Mouse (Mus musculus) liver, embryonic 13.5 days (tissue): ENCODE data around the gene Ankrd34a. TPM values are rescaled to one million over a fixed set of nuclear protein-coding genes. Genes with fewer than 3 reads are reported as not detected.

Source experiments
- ATAC-seq: fragments of 200-750 bp; cut with Nextera tagmentation; 2 replicates; pipeline ENCODE4 v1.8.0; 2017; ENCODE audit warnings: low read depth, mild to moderate bottlenecking, moderate number of reproducible peaks, moderate library complexity
- DNase-seq: peaks from one replicate; pipeline ENCODE4 v3.0.0; 2022
- H3K27ac ChIP-seq: fragments of 300-500 bp; sonication (generic); 2 replicates; pipeline ENCODE4 v1.5.1; 2015; ENCODE audit warnings: moderate library complexity, mild to moderate bottlenecking, inconsistent platforms
- H3K27me3 ChIP-seq: fragments of 300-500 bp; sonication (generic); 2 replicates; pipeline ENCODE4 v1.6.1; 2015; ENCODE audit warnings: mild to moderate bottlenecking, inconsistent platforms
- H3K36me3 ChIP-seq: fragments of 300-500 bp; sonication (generic); 2 replicates; pipeline ENCODE4 v1.6.1; 2015; ENCODE audit warnings: mild to moderate bottlenecking, inconsistent platforms
- H3K4me1 ChIP-seq: fragments of 300-500 bp; sonication (generic); replicated peaks from 2 replicates; pipeline ENCODE4 v1.6.1; 2015; ENCODE audit warnings: inconsistent platforms
- H3K4me2 ChIP-seq: fragments of 300-500 bp; sonication (generic); 2 replicates; pipeline ENCODE4 v1.6.1; 2015; ENCODE audit warnings: inconsistent platforms, mild to moderate bottlenecking, moderate library complexity
- H3K4me3 ChIP-seq: fragments of 300-500 bp; sonication (generic); replicated peaks from 2 replicates; pipeline ENCODE4 v1.5.1; 2015; ENCODE audit warnings: mild to moderate bottlenecking, inconsistent platforms
- H3K9ac ChIP-seq: fragments of 300-500 bp; sonication (generic); 2 replicates; pipeline ENCODE4 v1.6.1; 2015; ENCODE audit warnings: mild to moderate bottlenecking, inconsistent platforms
- H3K9me3 ChIP-seq: fragments of 300-500 bp; sonication (generic); replicated peaks from 2 replicates; pipeline ENCODE4 v1.6.1; 2016; ENCODE audit warnings: inconsistent platforms
- WGBS: fragments of 180-500 bp; shearing (Covaris S2); methylation state at CpG from one replicate; pipeline ENCODE4 v1.1.7; 2015; ENCODE audit not compliant: insufficient replicate concordance; 5-methylcytosine and 5-hydroxymethylcytosine counted together
- polyA plus RNA-seq: library from polyadenylated mRNA; unstranded; fragments of >200 nt; fragmentation: Nextera tagmentation; extraction: Ambion mirVana; gene quantifications from 2 replicates; pipeline ENCODE4 v1.2.1, GENCODE M21; 2015

The Ankrd34a gene
- polyA plus RNA-seq, 1 experiment from 2014 or later, result 0.14 TPM

DNA sequence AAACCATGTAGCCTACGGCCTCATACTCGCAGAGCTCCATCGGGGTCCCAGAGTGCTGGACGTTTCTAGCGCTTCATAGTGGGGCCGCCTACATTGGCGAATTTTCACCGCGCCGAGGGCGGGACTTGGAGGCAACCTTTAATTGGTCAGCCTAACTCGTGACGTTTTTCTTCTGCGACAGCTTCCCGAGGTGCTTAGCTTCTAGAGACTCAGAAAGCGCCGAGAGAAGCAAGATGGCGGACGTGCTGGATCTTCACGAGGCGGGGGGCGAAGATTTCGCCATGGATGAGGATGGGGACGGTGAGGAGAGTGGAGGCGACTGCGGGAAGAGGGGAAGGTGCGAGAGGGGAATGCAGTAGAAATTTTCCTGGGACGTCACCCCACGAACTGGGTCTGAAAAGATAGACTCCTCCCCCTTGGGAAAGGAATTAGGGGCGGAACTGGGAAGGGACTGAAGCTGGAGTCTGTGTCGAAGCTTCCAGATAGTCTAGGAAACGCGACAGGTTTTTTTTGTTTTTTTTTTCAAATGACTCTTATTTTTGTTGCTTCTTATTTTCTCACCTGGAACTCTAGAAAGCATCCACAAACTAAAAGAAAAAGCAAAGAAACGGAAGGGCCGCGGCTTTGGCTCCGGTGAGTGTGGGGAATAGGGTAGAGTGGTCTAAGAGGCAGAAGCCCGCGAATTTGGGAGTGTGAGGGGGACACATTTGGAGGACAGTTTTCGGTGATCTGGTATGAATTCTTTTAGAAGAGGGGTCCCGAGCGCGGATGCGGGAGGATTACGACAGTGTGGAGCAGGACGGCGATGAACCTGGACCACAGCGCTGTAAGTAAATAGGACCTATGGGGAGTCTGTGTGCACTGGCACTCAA, 33.5 kb downstream of the Ankrd34a start, which contains the start of gene Rbm8a:
Rbm8a (plus strand) TSS at position 205 of the 872 bp plus-strand sequence.
- H3K27ac ChIP-seq, result peak within 1 kb of the TSS; percentile 56; the same call in 1 of the 2 replicates
- no peaks in the 10 kb centered on the region for H3K27me3 ChIP-seq
- H3K4me1 ChIP-seq, result peaks cover 35% of the 10 kb centered on the region
- H3K4me3 ChIP-seq, result peak within 1 kb of the TSS; percentile 74
- H3K36me3 ChIP-seq, result peaks cover 29% of the 10 kb centered on the region
- DNase-seq (peak; percentile 93), ATAC-seq (peak; percentile 93)
- peak within 1 kb of the TSS; percentile 83 for H3K9ac ChIP-seq
- H3K4me2 ChIP-seq, result peak within 1 kb of the TSS; percentile 81
- 1% methylated on average over 48 of the region's 48 CpGs for WGBS
- no peaks in the 10 kb centered on the region for H3K9me3 ChIP-seq

DNA sequence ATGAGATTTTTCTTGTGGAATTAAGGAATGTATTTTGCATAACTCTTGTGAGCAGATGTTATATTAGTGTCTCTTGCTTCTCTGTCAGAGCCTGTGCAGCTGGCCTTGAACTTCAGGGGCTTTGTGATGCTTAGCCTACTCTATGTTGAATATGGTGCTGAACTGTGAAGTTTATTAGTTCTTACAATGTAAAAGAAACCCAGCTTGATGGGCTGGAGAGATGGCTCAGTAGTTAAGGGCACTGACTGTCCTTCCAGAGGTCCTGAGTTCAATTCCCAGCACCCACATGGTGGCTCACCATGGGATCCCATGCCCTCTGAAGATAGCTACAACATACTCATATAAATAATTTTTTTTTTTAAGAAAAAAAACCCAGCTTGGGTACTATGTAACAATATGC, 35.6 kb downstream of the Ankrd34a start:
- H3K4me1 ChIP-seq, result peaks cover 51% of the 10 kb centered on the region
- no peak overlapping the region for H3K27ac ChIP-seq
- no peaks in the 10 kb centered on the region for H3K27me3 ChIP-seq
- no peak for DNase-seq
- H3K4me2 ChIP-seq, result no peak overlapping the region
- H3K36me3 ChIP-seq, result peaks cover 28% of the 10 kb centered on the region
- ATAC-seq, result no peak
- H3K9ac ChIP-seq, result no peak overlapping the region
- H3K4me3 ChIP-seq, result no peak overlapping the region
- H3K9me3 ChIP-seq, result no peaks in the 10 kb centered on the region

GRCm38 (mm10) chr3:96634015-96634414, 37.6 kb downstream of the Ankrd34a start:
- Histone ChIP-seq H3K27ac (no peak overlapping the region), H3K36me3 (peaks cover 39% of the 10 kb centered on the region), H3K27me3 (no peaks in the 10 kb centered on the region), H3K9me3 (no peaks in the 10 kb centered on the region), H3K4me1 (peaks cover 47% of the 10 kb centered on the region), H3K4me3 (no peak overlapping the region), H3K4me2 (0 out of 2 replicates have a peak overlapping the region, but pooled peaks have one; percentile 93), H3K9ac (no peak overlapping the region)
- ATAC-seq, result no peak
- DNase-seq, result no peak
- 36% methylated on average over 1 of the region's 1 CpGs for WGBS

DNA sequence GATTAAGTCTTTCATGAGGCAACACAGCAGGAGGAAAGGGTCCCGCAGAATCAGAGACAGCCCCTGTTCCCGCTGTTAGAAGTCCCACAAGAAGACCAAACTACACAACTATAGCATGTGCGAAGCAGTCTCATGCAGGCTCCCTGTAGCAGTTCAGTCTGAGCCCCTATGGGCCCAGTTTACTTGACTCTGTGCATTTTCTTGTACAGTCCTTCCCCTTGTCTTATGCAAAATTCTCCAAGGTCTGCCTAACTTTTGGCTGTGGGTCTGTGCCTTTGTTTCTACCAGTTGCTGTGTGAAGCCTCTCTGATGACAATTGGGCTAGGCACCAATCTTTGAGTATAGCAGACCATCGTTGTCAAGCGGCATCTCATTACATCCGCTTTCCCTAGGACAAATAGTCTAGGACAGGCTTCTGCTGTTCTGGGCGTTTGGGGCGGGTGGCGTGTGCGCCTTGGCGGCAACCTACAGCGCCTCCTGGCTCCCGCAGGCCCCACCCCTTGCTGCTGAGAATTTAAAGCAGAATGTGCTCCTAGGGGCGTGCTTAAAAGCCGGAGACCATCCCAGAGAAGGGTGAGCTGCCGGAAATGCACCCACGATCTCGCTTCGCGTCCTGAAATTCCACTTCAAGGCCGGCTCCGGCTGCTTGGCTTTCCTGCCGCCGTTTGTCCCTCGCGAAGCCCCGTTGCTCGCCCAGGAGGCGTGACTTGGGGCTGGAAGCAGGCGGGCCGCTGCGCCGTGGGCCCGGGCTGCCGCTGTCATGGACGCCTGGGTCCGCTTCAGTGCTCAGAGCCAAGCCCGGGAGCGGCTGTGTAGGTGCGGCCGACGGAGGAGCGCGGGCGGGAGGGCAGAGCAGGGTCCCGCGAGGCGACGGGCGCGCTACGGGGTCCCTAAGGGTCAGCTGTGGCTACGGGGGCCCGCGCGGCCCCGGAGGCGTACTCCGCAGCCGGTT, 38.8 kb downstream of the Ankrd34a start, which contains the start of the genes Pex11b and Gm42957:
Pex11b (plus strand) TSS at position 449 of the 952 bp plus-strand sequence.
Gm42957 (plus strand) TSS at position 547 of the 952 bp plus-strand sequence.
- peak; percentile 73 for DNase-seq
- Histone ChIP-seq H3K4me3 (peak within 1 kb of the TSS; percentile 94), H3K27me3 (no peaks in the 10 kb centered on the region), H3K4me2 (peak within 1 kb of the TSS; percentile 93), H3K36me3 (peaks cover 44% of the 10 kb centered on the region), H3K4me1 (peaks cover 45% of the 10 kb centered on the region), H3K27ac (peak within 1 kb of the TSS; percentile 87), H3K9ac (peak within 1 kb of the TSS; percentile 96), H3K9me3 (no peaks in the 10 kb centered on the region)
- ATAC-seq, result peak; percentile 90
- 3% methylated on average over 60 of the region's 60 CpGs for WGBS

- DNase-seq, result no peak
- Histone ChIP-seq H3K9ac (peak overlapping the region; percentile 96), H3K9me3 (no peaks in the 10 kb centered on the region), H3K4me1 (peaks cover 39% of the 10 kb centered on the region), H3K4me2 (peak overlapping the region; percentile 93), H3K36me3 (peaks cover 40% of the 10 kb centered on the region), H3K27me3 (no peaks in the 10 kb centered on the region), H3K27ac (peak overlapping the region; percentile 87), H3K4me3 (peak overlapping the region; percentile 94)
- peak; percentile 27 for ATAC-seq
- WGBS, result 8% methylated on average over 15 of the region's 15 CpGs
Measured at GRCm38 (mm10) chr3:96635906-96636305, 39.5 kb downstream of the Ankrd34a start.

DNA sequence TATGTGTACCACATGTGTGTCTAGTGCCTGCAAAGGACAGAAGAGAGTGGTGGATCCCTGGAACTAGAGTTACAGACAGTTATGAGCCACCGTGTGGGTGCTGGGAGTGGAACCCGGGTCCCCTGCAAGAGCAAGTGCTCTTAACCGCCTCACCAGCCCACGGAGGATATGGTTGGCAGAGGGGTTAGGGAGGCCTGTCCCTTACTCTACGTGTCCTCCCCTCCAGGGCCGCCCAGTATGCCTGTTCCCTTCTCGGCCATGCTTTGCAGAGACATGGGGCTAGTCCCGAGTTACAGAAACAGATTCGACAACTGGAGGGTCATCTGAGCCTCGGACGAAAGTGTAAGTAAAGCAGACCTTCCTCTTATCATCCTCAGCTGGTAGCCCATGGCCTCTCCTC, 40.0 kb downstream of the Ankrd34a start:
- H3K4me2 ChIP-seq, result peak overlapping the region; percentile 93
- peaks cover 35% of the 10 kb centered on the region for H3K4me1 ChIP-seq
- DNase-seq, result peak; percentile 4
- peak overlapping the region; percentile 96 for H3K9ac ChIP-seq
- no peaks in the 10 kb centered on the region for H3K9me3 ChIP-seq
- WGBS, result 49% methylated on average over 11 of the region's 11 CpGs
- no peaks in the 10 kb centered on the region for H3K27me3 ChIP-seq
- peak overlapping the region; percentile 94 for H3K4me3 ChIP-seq
- ATAC-seq, result no peak
- H3K36me3 ChIP-seq, result peaks cover 36% of the 10 kb centered on the region
- peak overlapping the region; percentile 87; the same call in 1 of the 2 replicates for H3K27ac ChIP-seq

DNA sequence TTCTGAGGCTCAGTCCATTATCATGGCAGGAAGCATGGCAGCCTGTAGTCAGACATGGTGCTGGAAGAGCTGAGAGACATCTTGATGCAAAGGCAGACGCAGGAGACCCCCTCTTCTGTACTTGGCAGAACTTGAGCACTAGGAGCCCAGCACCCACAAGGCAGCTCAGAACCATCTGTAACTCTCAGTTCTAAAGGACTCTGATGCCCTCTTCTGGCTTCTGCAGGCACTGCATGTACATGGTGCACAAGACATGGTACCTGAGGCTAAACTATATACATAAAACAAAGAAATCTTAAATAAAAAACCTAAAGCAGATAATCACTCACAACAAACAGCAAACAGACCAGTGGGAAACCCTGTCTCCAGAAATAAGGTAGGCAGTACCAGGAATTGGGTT, 42.8 kb downstream of the Ankrd34a start:
- DNase-seq, result peak; percentile 53
- H3K27ac ChIP-seq, result no peak overlapping the region
- H3K27me3 ChIP-seq, result no peaks in the 10 kb centered on the region
- H3K9me3 ChIP-seq, result no peaks in the 10 kb centered on the region
- no peak for ATAC-seq
- WGBS, result 66% methylated on average over 1 of the region's 1 CpGs
- no peak overlapping the region for H3K9ac ChIP-seq
- H3K4me1 ChIP-seq, result peaks cover 26% of the 10 kb centered on the region
- peaks cover 33% of the 10 kb centered on the region for H3K36me3 ChIP-seq
- no peak overlapping the region for H3K4me3 ChIP-seq
- H3K4me2 ChIP-seq, result no peak overlapping the region

DNA sequence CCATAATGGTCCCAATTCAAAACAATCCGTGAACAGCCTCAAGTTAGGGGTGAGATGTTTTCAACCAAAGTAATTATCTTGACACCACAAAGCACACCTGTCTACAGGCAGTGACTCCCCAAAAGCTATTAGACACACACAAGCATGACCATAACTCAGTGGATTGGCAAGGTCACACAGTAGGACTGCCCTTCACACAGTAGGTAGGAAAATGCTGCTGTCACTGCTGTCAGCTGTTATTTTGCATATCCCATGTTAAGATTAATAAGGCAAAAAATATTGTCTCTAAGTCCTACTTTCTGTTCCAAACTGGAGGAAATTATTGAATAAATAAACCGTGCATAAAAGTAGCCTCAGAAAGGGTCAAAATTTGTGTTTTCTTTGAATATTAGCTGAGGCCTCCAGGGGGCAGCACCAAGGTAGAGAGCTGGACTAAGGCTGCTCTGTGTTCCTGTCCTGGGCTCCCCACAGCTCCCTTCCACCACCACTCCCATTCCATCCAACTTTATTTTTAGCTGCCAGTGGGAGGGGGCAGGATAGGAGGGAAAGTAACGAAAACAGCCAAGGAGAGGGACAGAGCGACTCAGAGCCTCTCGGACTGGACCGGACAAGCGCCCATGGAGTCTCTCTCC, 48.7 kb downstream of the Ankrd34a start, which contains the start of gene Itga10:
Itga10 (plus strand) TSS at position 567 of the 632 bp plus-strand sequence.
- Histone ChIP-seq H3K27ac (no peak within 1 kb of the TSS), H3K9me3 (no peaks in the 10 kb centered on the region), H3K36me3 (peaks cover 24% of the 10 kb centered on the region), H3K27me3 (no peaks in the 10 kb centered on the region), H3K4me1 (0 out of 2 replicates have a peak, but pooled peaks cover 3% of the 10 kb centered on the region), H3K9ac (no peak within 1 kb of the TSS), H3K4me2 (no peak within 1 kb of the TSS), H3K4me3 (no peak within 1 kb of the TSS)
- 81% methylated on average over 7 of the region's 7 CpGs for WGBS
- DNase-seq, result no peak
- peak; percentile 34; the same call in 1 of the 2 replicates for ATAC-seq

DNA sequence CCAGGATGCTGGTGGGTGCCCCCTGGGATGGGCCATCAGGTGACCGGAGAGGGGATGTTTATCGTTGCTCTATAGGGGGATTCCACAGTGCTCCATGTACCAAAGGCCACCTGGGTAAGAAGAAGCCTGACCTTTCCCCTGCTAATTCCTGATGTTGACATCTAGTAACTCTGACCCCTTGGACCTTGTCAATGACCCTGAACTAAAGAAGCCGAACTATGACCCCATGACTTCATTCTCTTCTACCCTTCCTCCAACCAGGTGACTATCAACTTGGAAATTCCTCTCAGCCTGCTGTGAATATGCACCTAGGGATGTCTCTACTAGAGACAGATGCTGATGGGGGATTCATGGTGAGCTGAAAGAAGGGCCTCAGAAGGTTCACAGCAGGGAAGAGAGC, 50.9 kb downstream of the Ankrd34a start:
- ATAC-seq (0 out of 2 replicates have a peak, but pooled peaks have one; percentile 18), DNase-seq (no peak)
- Histone ChIP-seq H3K4me1 (0 out of 2 replicates have a peak, but pooled peaks cover 5% of the 10 kb centered on the region), H3K9ac (no peak overlapping the region), H3K27ac (no peak overlapping the region), H3K36me3 (peaks cover 21% of the 10 kb centered on the region), H3K9me3 (no peaks in the 10 kb centered on the region), H3K4me3 (no peak overlapping the region), H3K4me2 (no peak overlapping the region), H3K27me3 (no peaks in the 10 kb centered on the region)
- WGBS, result 70% methylated on average over 3 of the region's 3 CpGs
